Mouse (Mus musculus) heart, postnatal 0 days (tissue): ENCODE measurements at regions not wholly inside any gene's neighbourhood (a gene's known extent, or its start where the extent isn't known, plus 50 kb on each side); places are given as distances from the start of the nearest gene placed in this dataset.

ENCODE experiments used
- ATAC-seq: fragments of 200-750 bp; cut with Nextera tagmentation; 2 replicates; pipeline ENCODE4 v1.8.0; 2017; ENCODE audit warnings: low read depth, moderate number of reproducible peaks, moderate library complexity; ENCODE audit not compliant: insufficient read depth
- DNase-seq: peaks from one replicate; pipeline ENCODE4 v3.0.0-alpha.2; 2016; ENCODE audit warnings: low spot score
- H3K27ac ChIP-seq: fragments of 300-500 bp; sonication (generic); 2 replicates; pipeline ENCODE4 v1.5.1; 2014; ENCODE audit warnings: low read depth, mild to moderate bottlenecking
- H3K27me3 ChIP-seq: fragments of 300-500 bp; sonication (generic); 2 replicates; pipeline ENCODE4 v1.6.1; 2014; ENCODE audit warnings: low read length, mixed read lengths; ENCODE audit not compliant: control insufficient read depth, insufficient read depth
- H3K36me3 ChIP-seq: fragments of 300-500 bp; sonication (generic); replicated peaks from 2 replicates; pipeline ENCODE4 v1.6.1; 2014; ENCODE audit warnings: low read length, mixed read lengths; ENCODE audit not compliant: control insufficient read depth, insufficient read depth
- H3K4me1 ChIP-seq: fragments of 300-500 bp; sonication (generic); 2 replicates; pipeline ENCODE4 v1.6.1; 2014; ENCODE audit warnings: antibody characterized with exemption; ENCODE audit not compliant: control insufficient read depth, insufficient read depth
- H3K4me2 ChIP-seq: fragments of 300-500 bp; sonication (generic); 2 replicates; pipeline ENCODE4 v1.6.1; 2014; ENCODE audit warnings: low read depth, mild to moderate bottlenecking, low read length, moderate library complexity
- H3K4me3 ChIP-seq: fragments of 300-500 bp; sonication (generic); 2 replicates; pipeline ENCODE4 v1.5.1; 2014; ENCODE audit warnings: low read depth, low read length
- H3K9ac ChIP-seq: fragments of 300-500 bp; sonication (generic); replicated peaks from 2 replicates; pipeline ENCODE4 v1.6.1; 2014; ENCODE audit warnings: low read depth, low read length, mixed read lengths
- H3K9me3 ChIP-seq: fragments of 300-500 bp; sonication (generic); replicated peaks from 2 replicates; pipeline ENCODE4 v1.6.1; 2016; ENCODE audit warnings: low read length; ENCODE audit not compliant: control insufficient read depth
- CTCF ChIP-seq: IDR thresholded peaks from 2 replicates; pipeline ENCODE4 v1.5.1; 2016; ENCODE audit warnings: antibody characterized with exemption, control low read depth, low read depth
- EP300 ChIP-seq: IDR thresholded peaks from 2 replicates; pipeline ENCODE4 v1.6.1; 2016; ENCODE audit warnings: antibody characterized with exemption, low read depth
- WGBS: fragments of 180-500 bp; shearing (Covaris S2); extraction: QIAGEN DNeasy Blood & Tissue Kit; methylation state at CpG from one replicate; pipeline ENCODE4 v1.1.7; 2014; 5-methylcytosine and 5-hydroxymethylcytosine counted together

GRCm38 (mm10) chr1:194330471-194330870, 287.5 kb upstream of the Plxna2 start:
- Histone ChIP-seq H3K27me3 (no peaks in the 10 kb centered on the region), H3K4me1 (no peaks in the 10 kb centered on the region), H3K27ac (no peak overlapping the region), H3K4me2 (no peak overlapping the region), H3K4me3 (no peak overlapping the region), H3K36me3 (no peaks in the 10 kb centered on the region), H3K9me3 (no peaks in the 10 kb centered on the region), H3K9ac (no peak overlapping the region)
- DNase-seq (no peak), ATAC-seq (no peak)
- 100% methylated on average over 1 of the region's 1 CpGs for WGBS
- TF ChIP-seq EP300, result no peak
- TF ChIP-seq CTCF, result no peak

GRCm38 (mm10) chr1:194320320-194321036, 297.5 kb upstream of the Plxna2 start:
- WGBS, result 77% methylated on average over 3 of the region's 3 CpGs
- no peak for DNase-seq
- H3K27ac ChIP-seq, result no peak overlapping the region
- TF ChIP-seq CTCF (no peak), EP300 (no peak)
- H3K9me3 ChIP-seq, result no peaks in the 10 kb centered on the region
- ATAC-seq, result no peak
- no peaks in the 10 kb centered on the region for H3K27me3 ChIP-seq
- H3K4me3 ChIP-seq, result no peak overlapping the region
- H3K36me3 ChIP-seq, result no peaks in the 10 kb centered on the region
- no peaks in the 10 kb centered on the region for H3K4me1 ChIP-seq
- no peak overlapping the region for H3K4me2 ChIP-seq
- no peak overlapping the region for H3K9ac ChIP-seq

- ATAC-seq, result no peak
- TF ChIP-seq CTCF (no peak), EP300 (no peak)
- H3K36me3 ChIP-seq, result no peaks in the 10 kb centered on the region
Measured at GRCm38 (mm10) chr1:194318351-194318750, 299.7 kb upstream of the Plxna2 start.

GRCm38 (mm10) chr1:194315593-194315992, 302.4 kb upstream of the Plxna2 start:
- no peak overlapping the region for H3K4me2 ChIP-seq
- no peak for TF ChIP-seq EP300
- no peak for TF ChIP-seq CTCF
- ATAC-seq (no peak), DNase-seq (no peak)
- no peaks in the 10 kb centered on the region for H3K27me3 ChIP-seq
- H3K27ac ChIP-seq, result no peak overlapping the region
- H3K4me1 ChIP-seq, result no peaks in the 10 kb centered on the region
- no peak overlapping the region for H3K9ac ChIP-seq
- H3K4me3 ChIP-seq, result no peak overlapping the region
- 70% methylated on average over 2 of the region's 2 CpGs for WGBS
- no peaks in the 10 kb centered on the region for H3K9me3 ChIP-seq
- H3K36me3 ChIP-seq, result no peaks in the 10 kb centered on the region

More at GRCm38 (mm10) chr1:194318351-194318750, 299.7 kb upstream of the Plxna2 start:
- H3K9me3 ChIP-seq, result no peaks in the 10 kb centered on the region
- no peak overlapping the region for H3K9ac ChIP-seq
- no peaks in the 10 kb centered on the region for H3K27me3 ChIP-seq
- no peak overlapping the region for H3K4me2 ChIP-seq
- DNase-seq, result no peak
- no peak overlapping the region for H3K27ac ChIP-seq
- no peaks in the 10 kb centered on the region for H3K4me1 ChIP-seq
- H3K4me3 ChIP-seq, result no peak overlapping the region

- ATAC-seq (no peak), DNase-seq (no peak)
- WGBS, result 33% methylated on average over 2 of the region's 2 CpGs
- H3K9me3 ChIP-seq, result no peaks in the 10 kb centered on the region
- no peaks in the 10 kb centered on the region for H3K36me3 ChIP-seq
- no peaks in the 10 kb centered on the region for H3K27me3 ChIP-seq
- H3K9ac ChIP-seq, result no peak overlapping the region
- no peak overlapping the region for H3K4me2 ChIP-seq
- TF ChIP-seq CTCF, result no peak
- TF ChIP-seq EP300, result no peak
- no peak overlapping the region for H3K4me3 ChIP-seq
- no peak overlapping the region for H3K27ac ChIP-seq
- no peaks in the 10 kb centered on the region for H3K4me1 ChIP-seq
Measured at GRCm38 (mm10) chr1:194310373-194310772, 307.6 kb upstream of the Plxna2 start.

GRCm38 (mm10) chr1:194308648-194309047, 309.4 kb upstream of the Plxna2 start:
- H3K4me1 ChIP-seq, result no peaks in the 10 kb centered on the region
- H3K9ac ChIP-seq, result no peak overlapping the region
- H3K4me3 ChIP-seq, result no peak overlapping the region
- ATAC-seq, result no peak
- no peaks in the 10 kb centered on the region for H3K27me3 ChIP-seq
- no peak overlapping the region for H3K4me2 ChIP-seq
- 73% methylated on average over 3 of the region's 3 CpGs for WGBS
- no peak for DNase-seq
- no peaks in the 10 kb centered on the region for H3K36me3 ChIP-seq
- no peak overlapping the region for H3K27ac ChIP-seq
- H3K9me3 ChIP-seq, result no peaks in the 10 kb centered on the region
- TF ChIP-seq EP300 (no peak), CTCF (no peak)
